Mouse (Mus musculus) heart, embryonic 14.5 days (tissue): ENCODE data around the gene Agpat1. TPM values are rescaled to one million over a fixed set of nuclear protein-coding genes. Genes with fewer than 3 reads are reported as not detected.

ENCODE experiments used
- polyA plus RNA-seq: library from polyadenylated mRNA; unstranded; fragments of >200 nt; fragmentation: Nextera tagmentation; extraction: Ambion mirVana; gene quantifications from 2 replicates; pipeline ENCODE4 v1.2.1, GENCODE M21; 2014

Agpat1 gene
- polyA plus RNA-seq, 1 experiment from 2014 or later: 54.4 TPM

Other genes with a start within 250 kb of the Agpat1 start
- gene Btnl2, start 249.4 kb upstream of the Agpat1 start, polyA plus RNA-seq: not detected in 2 replicates
- not detected in 2 replicates for gene Btnl1, start 227.1 kb upstream of the Agpat1 start, polyA plus RNA-seq
- gene BC051142, start 205.4 kb upstream of the Agpat1 start, polyA plus RNA-seq: not detected in 2 replicates
- gene Btnl4, start 126.9 kb upstream of the Agpat1 start, polyA plus RNA-seq: not detected in 2 replicates
- gene Btnl6, start 86.9 kb upstream of the Agpat1 start, polyA plus RNA-seq: not detected in 2 replicates
- 9.8 and 11.4 TPM in 2 replicates for gene Notch4, start 40.0 kb upstream of the Agpat1 start, polyA plus RNA-seq
- 6.1 and 7.5 TPM in 2 replicates for gene Gpsm3, start 14.5 kb upstream of the Agpat1 start, polyA plus RNA-seq
- 5.4 and 7.9 TPM in 2 replicates for gene Pbx2, start 13.0 kb upstream of the Agpat1 start, polyA plus RNA-seq
- gene Ager, start 6.4 kb upstream of the Agpat1 start, polyA plus RNA-seq: 1.2 and 1.8 TPM in 2 replicates
- gene Rnf5, start 572 bp upstream of the Agpat1 start, polyA plus RNA-seq: 87.0 and 90.9 TPM in 2 replicates
- gene Egfl8, start 11.7 kb downstream of the Agpat1 start, polyA plus RNA-seq: 0.46 and 0.55 TPM in 2 replicates
- gene Ppt2, start 24.2 kb downstream of the Agpat1 start, polyA plus RNA-seq: 30.4 and 33.3 TPM in 2 replicates
- 0.27 and 0.39 TPM in 2 replicates for gene Prrt1, start 25.3 kb downstream of the Agpat1 start, polyA plus RNA-seq
- 7.3 and 8.9 TPM in 2 replicates for gene Fkbpl, start 40.5 kb downstream of the Agpat1 start, polyA plus RNA-seq
- 28.7 and 34.3 TPM in 2 replicates for gene Atf6b, start 42.9 kb downstream of the Agpat1 start, polyA plus RNA-seq
- gene Tnxb, start 66.3 kb downstream of the Agpat1 start, polyA plus RNA-seq: 2.7 and 3.0 TPM in 2 replicates
- 0.13 and 0.23 TPM in 2 replicates for gene C4b, start 139.6 kb downstream of the Agpat1 start, polyA plus RNA-seq
- not detected in 2 replicates for gene Cyp21a1, start 200.3 kb downstream of the Agpat1 start, polyA plus RNA-seq
- 17.1 and 18.4 TPM in 2 replicates for gene Stk19, start 232.7 kb downstream of the Agpat1 start, polyA plus RNA-seq
- gene Dxo, start 232.8 kb downstream of the Agpat1 start, polyA plus RNA-seq: 26.6 and 33.1 TPM in 2 replicates
- gene Skiv2l, start 245.9 kb downstream of the Agpat1 start, polyA plus RNA-seq: 22.4 and 23.0 TPM in 2 replicates
- 65.7 and 65.8 TPM in 2 replicates for gene Nelfe, start 246.1 kb downstream of the Agpat1 start, polyA plus RNA-seq